Mouse (Mus musculus) neural tube, embryonic 12.5 days (tissue): ENCODE data around the gene Sphk2. TPM values are rescaled to one million over a fixed set of nuclear protein-coding genes. Genes with fewer than 3 reads are reported as not detected.

ENCODE experiments used
- ATAC-seq: fragments of 200-750 bp; cut with Nextera tagmentation; 2 replicates; pipeline ENCODE4 v1.8.0; 2017; ENCODE audit warnings: low read depth, mild to moderate bottlenecking, moderate TSS enrichment, moderate library complexity; ENCODE audit not compliant: low FRiP score
- H3K27ac ChIP-seq: fragments of 300-500 bp; sonication (generic); 2 replicates; pipeline ENCODE4 v1.5.1; 2016
- H3K27me3 ChIP-seq: fragments of 300-500 bp; sonication (generic); replicated peaks from 2 replicates; pipeline ENCODE4 v1.6.1; 2016; ENCODE audit warnings: mild to moderate bottlenecking
- H3K36me3 ChIP-seq: fragments of 300-500 bp; sonication (generic); 2 replicates; pipeline ENCODE4 v1.6.1; 2016; ENCODE audit warnings: mild to moderate bottlenecking
- H3K4me1 ChIP-seq: fragments of 300-500 bp; sonication (generic); 2 replicates; pipeline ENCODE4 v1.6.1; 2016
- H3K4me2 ChIP-seq: fragments of 300-500 bp; sonication (generic); replicated peaks from 2 replicates; pipeline ENCODE4 v1.6.1; 2016; ENCODE audit warnings: mild to moderate bottlenecking
- H3K4me3 ChIP-seq: fragments of 300-500 bp; sonication (generic); 2 replicates; pipeline ENCODE4 v1.5.1; 2016
- H3K9ac ChIP-seq: fragments of 300-500 bp; sonication (generic); 2 replicates; pipeline ENCODE4 v1.6.1; 2016; ENCODE audit warnings: mild to moderate bottlenecking
- H3K9me3 ChIP-seq: fragments of 300-500 bp; sonication (generic); 2 replicates; pipeline ENCODE4 v1.6.1; 2016; ENCODE audit warnings: mild to moderate bottlenecking
- WGBS: fragments of 180-500 bp; shearing (Covaris S2); methylation state at CpG from one replicate; pipeline ENCODE4 v1.1.7; 2016; 5-methylcytosine and 5-hydroxymethylcytosine counted together
- polyA plus RNA-seq: library from polyadenylated mRNA; unstranded; fragments of >200 nt; fragmentation: Nextera tagmentation; extraction: Ambion mirVana; gene quantifications from 2 replicates; pipeline ENCODE4 v1.2.1, GENCODE M21; 2016

The Sphk2 gene
- polyA plus RNA-seq, 1 experiment from 2014 or later = 29.0 TPM

GRCm38 (mm10) chr7:45707375-45707967, 10.3 kb downstream of the Sphk2 start:
- Histone ChIP-seq H3K27me3 (no peaks in the 10 kb centered on the region), H3K4me2 (peak overlapping the region; percentile 91), H3K4me3 (peak overlapping the region; percentile 48), H3K9me3 (no peaks in the 10 kb centered on the region), H3K36me3 (peaks cover 25% of the 10 kb centered on the region), H3K9ac (peak overlapping the region; percentile 26; the same call in 1 of the 2 replicates), H3K4me1 (peaks cover 66% of the 10 kb centered on the region), H3K27ac (no peak overlapping the region)
- WGBS = under 1% methylated on average over 27 of the region's 27 CpGs
- no peak for ATAC-seq

- no peak for ATAC-seq
- Histone ChIP-seq H3K27me3 (no peaks in the 10 kb centered on the region), H3K36me3 (peaks cover 18% of the 10 kb centered on the region), H3K9me3 (no peaks in the 10 kb centered on the region), H3K27ac (0 out of 2 replicates have a peak overlapping the region, but pooled peaks have one; percentile 13), H3K4me2 (peak overlapping the region; percentile 91), H3K9ac (peak overlapping the region; percentile 63), H3K4me3 (peak overlapping the region; percentile 48), H3K4me1 (peaks cover 66% of the 10 kb centered on the region)
- WGBS = under 1% methylated on average over 39 of the region's 45 CpGs
These were observed 11.0 kb downstream of the Sphk2 start for GRCm38 (mm10) chr7:45706721-45707241.

- Histone ChIP-seq H3K4me2 (peak overlapping the region; percentile 91), H3K27me3 (no peaks in the 10 kb centered on the region), H3K9me3 (no peaks in the 10 kb centered on the region), H3K36me3 (peaks cover 9% of the 10 kb centered on the region), H3K4me1 (peaks cover 72% of the 10 kb centered on the region), H3K27ac (no peak overlapping the region), H3K4me3 (peak overlapping the region; percentile 48), H3K9ac (peak overlapping the region; percentile 56; the same call in 1 of the 2 replicates)
- 3% methylated on average over 7 of the region's 7 CpGs for WGBS
- no peak for ATAC-seq
These were observed 11.9 kb downstream of the Sphk2 start for GRCm38 (mm10) chr7:45705873-45706281.

- Histone ChIP-seq H3K4me2 (peak overlapping the region; percentile 91), H3K4me1 (peaks cover 75% of the 10 kb centered on the region), H3K9me3 (no peaks in the 10 kb centered on the region), H3K9ac (peak overlapping the region; percentile 56; the same call in 1 of the 2 replicates), H3K36me3 (peaks cover 5% of the 10 kb centered on the region), H3K27ac (peak overlapping the region; percentile 42), H3K27me3 (peaks cover 3% of the 10 kb centered on the region; the same call in 1 of the 2 replicates), H3K4me3 (peak overlapping the region; percentile 48)
- ATAC-seq = 0 out of 2 replicates have a peak, but pooled peaks have one; percentile 0
- 0% methylated on average over 21 of the region's 21 CpGs for WGBS
These were observed 12.3 kb downstream of the Sphk2 start for GRCm38 (mm10) chr7:45705443-45705864.

GRCm38 (mm10) chr7:45704730-45705442, 12.9 kb downstream of the Sphk2 start, which contains the start of gene Dbp:
Dbp (plus strand) TSS chr7:45705088.
- H3K27me3 ChIP-seq = peaks cover 8% of the 10 kb centered on the region
- peak within 1 kb of the TSS; percentile 56 for H3K9ac ChIP-seq
- no peaks in the 10 kb centered on the region for H3K9me3 ChIP-seq
- H3K4me2 ChIP-seq = peak within 1 kb of the TSS; percentile 91
- 0 out of 2 replicates have a peak, but pooled peaks cover under 1% of the 10 kb centered on the region for H3K36me3 ChIP-seq
- H3K4me1 ChIP-seq = peaks cover 79% of the 10 kb centered on the region
- peak within 1 kb of the TSS; percentile 42 for H3K27ac ChIP-seq
- ATAC-seq = peak; percentile 75
- H3K4me3 ChIP-seq = peak within 1 kb of the TSS; percentile 48
- WGBS = under 1% methylated on average over 36 of the region's 36 CpGs

GRCm38 (mm10) chr7:45704046-45704559, 13.7 kb downstream of the Sphk2 start:
- WGBS = under 1% methylated on average over 13 of the region's 13 CpGs
- no peaks in the 10 kb centered on the region for H3K9me3 ChIP-seq
- H3K27me3 ChIP-seq = peaks cover 16% of the 10 kb centered on the region
- peak overlapping the region; percentile 32 for H3K4me3 ChIP-seq
- H3K36me3 ChIP-seq = no peaks in the 10 kb centered on the region
- peak overlapping the region; percentile 28 for H3K27ac ChIP-seq
- peak overlapping the region; percentile 35 for H3K9ac ChIP-seq
- peaks cover 78% of the 10 kb centered on the region for H3K4me1 ChIP-seq
- peak overlapping the region; percentile 91 for H3K4me2 ChIP-seq
- peak; percentile 52 for ATAC-seq

- Histone ChIP-seq H3K4me2 (peak overlapping the region; percentile 91), H3K36me3 (no peaks in the 10 kb centered on the region), H3K27me3 (peaks cover 21% of the 10 kb centered on the region), H3K9ac (peak overlapping the region; percentile 35; the same call in 1 of the 2 replicates), H3K9me3 (no peaks in the 10 kb centered on the region), H3K4me3 (peak overlapping the region; percentile 32), H3K4me1 (peaks cover 73% of the 10 kb centered on the region), H3K27ac (peak overlapping the region; percentile 28)
- 43% methylated on average over 12 of the region's 12 CpGs for WGBS
- 0 out of 2 replicates have a peak, but pooled peaks have one; percentile 0 for ATAC-seq
These were observed 14.2 kb downstream of the Sphk2 start for GRCm38 (mm10) chr7:45703521-45704033.

GRCm38 (mm10) chr7:45702809-45703520, 14.8 kb downstream of the Sphk2 start:
- Histone ChIP-seq H3K27ac (0 out of 2 replicates have a peak overlapping the region, but pooled peaks have one; percentile 28), H3K4me2 (peak overlapping the region; percentile 91), H3K36me3 (no peaks in the 10 kb centered on the region), H3K4me3 (0 out of 2 replicates have a peak overlapping the region, but pooled peaks have one; percentile 32), H3K9ac (peak overlapping the region; percentile 35; the same call in 1 of the 2 replicates), H3K27me3 (peaks cover 26% of the 10 kb centered on the region), H3K4me1 (peaks cover 67% of the 10 kb centered on the region), H3K9me3 (no peaks in the 10 kb centered on the region)
- no peak for ATAC-seq
- 89% methylated on average over 17 of the region's 17 CpGs for WGBS

- no peak for ATAC-seq
- Histone ChIP-seq H3K9me3 (no peaks in the 10 kb centered on the region), H3K36me3 (no peaks in the 10 kb centered on the region), H3K27ac (no peak overlapping the region), H3K4me2 (peak overlapping the region; percentile 91; the same call in 1 of the 2 replicates), H3K4me1 (peaks cover 60% of the 10 kb centered on the region), H3K27me3 (peaks cover 26% of the 10 kb centered on the region), H3K9ac (no peak overlapping the region), H3K4me3 (no peak overlapping the region)
- 94% methylated on average over 11 of the region's 11 CpGs for WGBS
These were observed 15.5 kb downstream of the Sphk2 start for GRCm38 (mm10) chr7:45702316-45702715.

- Histone ChIP-seq H3K9me3 (no peaks in the 10 kb centered on the region), H3K27me3 (peaks cover 26% of the 10 kb centered on the region), H3K9ac (no peak overlapping the region), H3K4me2 (peak overlapping the region; percentile 80), H3K4me1 (peaks cover 53% of the 10 kb centered on the region), H3K36me3 (no peaks in the 10 kb centered on the region), H3K27ac (no peak overlapping the region), H3K4me3 (no peak overlapping the region)
- no peak for ATAC-seq
- WGBS = 84% methylated on average over 11 of the region's 11 CpGs
These were observed 16.2 kb downstream of the Sphk2 start for GRCm38 (mm10) chr7:45701607-45702006.

- H3K9ac ChIP-seq = peak overlapping the region; percentile 48
- H3K4me2 ChIP-seq = peak overlapping the region; percentile 80
- H3K4me1 ChIP-seq = peaks cover 48% of the 10 kb centered on the region
- no peak overlapping the region; the same call in 1 of the 2 replicates for H3K27ac ChIP-seq
- H3K4me3 ChIP-seq = peak overlapping the region; percentile 47
- no peaks in the 10 kb centered on the region for H3K36me3 ChIP-seq
- peaks cover 26% of the 10 kb centered on the region for H3K27me3 ChIP-seq
- ATAC-seq = no peak
- no peaks in the 10 kb centered on the region for H3K9me3 ChIP-seq
- 23% methylated on average over 11 of the region's 11 CpGs for WGBS
These were observed 16.7 kb downstream of the Sphk2 start for GRCm38 (mm10) chr7:45701072-45701471.
